Mouse (Mus musculus) effector memory CD4-positive, alpha-beta T cell, adult 7 months (primary cell): Measurements from ENCODE around the gene Ppbp. TPM values are rescaled to one million over a fixed set of nuclear protein-coding genes. Genes with fewer than 3 reads are reported as not detected.

Source experiments
- polyA plus RNA-seq: library from polyadenylated mRNA; unstranded; fragments of 100-300 nt; shearing (Covaris generic); gene quantifications from one replicate; pipeline ENCODE4 v1.2.1, GENCODE M21; 2017

The Ppbp gene
- polyA plus RNA-seq = not detected

DNA sequence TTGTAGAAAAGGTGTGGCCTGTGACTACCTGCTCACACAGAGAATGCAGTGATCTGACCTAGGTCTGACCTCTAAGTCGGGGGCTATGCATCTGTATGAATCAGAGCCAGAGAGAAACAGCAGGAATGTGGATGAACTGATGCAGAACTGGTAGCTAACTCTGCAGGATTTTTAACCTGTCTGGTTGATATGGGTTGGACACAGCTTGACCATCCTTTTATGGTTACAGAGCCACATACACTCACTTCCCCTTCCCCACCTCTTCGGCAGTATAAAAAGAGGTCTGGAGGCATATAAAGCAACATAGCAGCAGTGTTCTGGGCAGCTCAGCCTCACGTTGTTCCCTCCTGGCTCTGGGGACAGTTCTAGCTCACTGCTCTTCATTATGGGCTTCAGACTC is at the start of gene Ppbp:
Gene Ppbp (plus strand): TSS at position 301 of the 400 bp plus-strand sequence.

GRCm38 (mm10) chr5:90759077-90760065 is 8.9 kb upstream of the Ppbp start, which contains the start of gene Cxcl5:
Cxcl5 (plus strand) TSS chr5:90759360.

DNA sequence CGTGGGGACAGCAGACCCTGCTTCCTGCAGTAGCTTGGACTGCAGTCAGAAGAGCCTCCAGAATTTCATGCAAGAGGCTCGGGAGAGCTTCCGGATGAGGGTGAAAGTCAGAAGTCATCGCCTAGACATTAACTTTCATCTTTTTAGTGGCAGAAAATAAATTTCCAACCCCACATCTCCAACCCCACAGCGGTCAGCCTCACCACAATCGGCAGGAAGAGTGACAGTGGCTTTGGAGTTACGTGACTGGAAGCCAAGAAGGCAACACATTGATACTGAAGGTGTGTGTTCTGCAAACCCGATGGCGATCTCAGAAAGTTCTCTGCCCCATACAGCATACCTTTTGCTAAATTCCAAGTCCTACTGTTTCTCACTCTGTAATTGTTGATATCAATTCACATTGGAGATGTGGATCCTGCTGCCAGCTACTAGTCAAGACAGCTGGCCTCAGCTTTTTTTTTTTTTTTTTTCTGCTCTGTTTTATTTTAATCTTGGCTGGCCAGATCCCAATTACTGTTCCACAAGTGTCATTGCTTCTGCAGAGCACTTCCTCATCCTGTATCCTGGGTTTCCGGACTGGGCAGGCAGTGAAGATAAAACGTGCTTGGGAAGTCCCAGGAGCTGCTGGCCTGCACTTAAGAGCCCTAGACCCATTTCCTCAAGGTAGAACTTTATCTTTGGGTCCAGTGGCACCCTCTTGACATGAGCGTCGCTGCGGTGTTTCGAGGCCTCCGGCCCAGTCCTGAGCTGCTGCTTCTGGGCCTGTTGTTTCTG is 3.7 kb downstream of the Ppbp start, which contains the start of gene Pf4:
Gene Pf4 (plus strand): TSS at position 556 of the 774 bp plus-strand sequence.

GRCm38 (mm10) chr5:90785659-90786588 is 17.6 kb downstream of the Ppbp start, which contains the start of gene Cxcl3:
Cxcl3 (plus strand) TSS chr5:90786103.

DNA sequence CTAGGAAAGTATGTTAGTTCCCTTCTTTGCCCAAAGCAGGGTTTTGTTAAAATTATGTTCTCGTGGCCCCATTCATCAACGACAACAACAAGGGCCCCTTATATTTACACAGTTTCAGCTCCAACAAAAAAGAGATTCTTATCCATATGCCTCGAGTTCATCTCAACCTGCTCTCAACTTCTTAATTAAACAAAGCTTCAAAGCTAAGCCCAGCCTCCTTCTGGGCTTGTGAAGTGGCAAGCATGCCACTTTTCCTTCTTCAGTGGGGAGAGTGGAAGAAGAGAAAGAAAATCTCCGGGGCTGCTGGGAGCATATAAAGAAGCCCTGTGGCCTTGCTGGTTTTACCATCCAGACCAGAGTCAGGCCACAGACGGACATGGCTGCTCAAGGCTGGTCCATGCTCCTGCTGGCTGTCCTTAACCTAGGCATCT is 25.9 kb downstream of the Ppbp start, which contains the start of gene Cxcl15:
Gene Cxcl15 (plus strand): TSS at position 340 of the 431 bp plus-strand sequence.

Other genes starting within 250 kb of the Ppbp start
- gene Afm, start 249.6 kb upstream of the Ppbp start, polyA plus RNA-seq = not detected
- not detected for gene 5830473C10Rik, start 207.4 kb upstream of the Ppbp start, polyA plus RNA-seq
- gene Rassf6, start 127.9 kb upstream of the Ppbp start, polyA plus RNA-seq = 1.6 TPM
- not detected for gene Cxcl5, start 9.2 kb upstream of the Ppbp start, polyA plus RNA-seq
- gene Pf4, start 3.9 kb downstream of the Ppbp start, polyA plus RNA-seq = not detected
- gene Cxcl3, start 17.6 kb downstream of the Ppbp start, polyA plus RNA-seq = not detected
- not detected for gene Cxcl15, start 26.0 kb downstream of the Ppbp start, polyA plus RNA-seq
- gene Cxcl1, start 122.7 kb downstream of the Ppbp start, polyA plus RNA-seq = not detected
- gene Cxcl2, start 135.4 kb downstream of the Ppbp start, polyA plus RNA-seq = not detected
- gene Mthfd2l, start 162.6 kb downstream of the Ppbp start, polyA plus RNA-seq = 3.3 TPM